Mouse (Mus musculus) urinary bladder, postnatal 36 days (tissue): Measurements from ENCODE around the gene Glra1.

Source experiments
- DNase-seq, 2 experiments: peaks; one replicate each; pipeline ENCODE4 v3.0.0; 2022; ENCODE audit warnings: low spot score in 2 of 2, mixed read lengths in 1 of 2

Gene Glra1

GRCm38 (mm10) chr11:55518806-55519674 lies 89.0 kb downstream of the Glra1 start:
- DNase-seq: peak; percentile 33 to 59

DNA sequence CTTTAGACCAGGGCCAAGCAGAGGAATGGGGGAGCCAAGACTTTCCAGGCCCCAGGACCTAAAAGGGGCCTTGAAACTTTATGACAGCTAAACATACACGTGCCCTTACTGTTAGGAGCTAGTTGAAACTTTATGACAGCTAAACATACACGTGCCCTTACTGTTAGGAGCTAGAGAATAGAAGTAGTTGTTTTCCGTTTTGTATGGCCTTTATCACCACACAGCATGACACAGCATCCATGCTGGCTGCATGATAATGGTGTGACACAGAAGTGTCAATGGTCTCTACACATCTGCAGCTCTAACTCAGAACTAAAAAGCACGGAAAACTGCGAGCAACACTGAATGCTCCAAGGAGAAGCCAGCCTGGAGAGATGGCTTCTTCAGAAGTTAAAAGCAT lies 90.3 kb downstream of the Glra1 start:
- no peak for DNase-seq

DNA sequence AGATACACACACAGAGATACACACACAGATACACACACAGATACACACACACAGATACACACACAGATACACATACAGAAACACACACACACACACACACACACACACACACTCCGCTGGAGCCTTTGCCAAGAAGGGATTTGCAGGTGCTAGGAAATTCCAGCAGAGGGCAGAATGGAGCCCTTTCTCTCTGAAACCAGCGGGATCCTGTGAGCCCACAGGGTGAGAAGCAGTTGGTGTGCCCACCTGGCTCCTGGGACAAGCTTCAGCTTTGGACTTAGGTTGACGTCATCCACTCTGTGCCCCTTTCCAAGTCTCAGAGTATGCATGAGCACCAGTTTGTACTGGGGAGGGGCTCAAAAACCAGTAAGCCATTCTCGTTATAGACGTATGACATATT lies 96.6 kb downstream of the Glra1 start:
- DNase-seq: no peak

- no peak for DNase-seq
Measured at GRCm38 (mm10) chr11:55505485-55505884, 102.5 kb downstream of the Glra1 start.

GRCm38 (mm10) chr11:55502886-55503285 lies 105.1 kb downstream of the Glra1 start:
- DNase-seq: no peak

DNA sequence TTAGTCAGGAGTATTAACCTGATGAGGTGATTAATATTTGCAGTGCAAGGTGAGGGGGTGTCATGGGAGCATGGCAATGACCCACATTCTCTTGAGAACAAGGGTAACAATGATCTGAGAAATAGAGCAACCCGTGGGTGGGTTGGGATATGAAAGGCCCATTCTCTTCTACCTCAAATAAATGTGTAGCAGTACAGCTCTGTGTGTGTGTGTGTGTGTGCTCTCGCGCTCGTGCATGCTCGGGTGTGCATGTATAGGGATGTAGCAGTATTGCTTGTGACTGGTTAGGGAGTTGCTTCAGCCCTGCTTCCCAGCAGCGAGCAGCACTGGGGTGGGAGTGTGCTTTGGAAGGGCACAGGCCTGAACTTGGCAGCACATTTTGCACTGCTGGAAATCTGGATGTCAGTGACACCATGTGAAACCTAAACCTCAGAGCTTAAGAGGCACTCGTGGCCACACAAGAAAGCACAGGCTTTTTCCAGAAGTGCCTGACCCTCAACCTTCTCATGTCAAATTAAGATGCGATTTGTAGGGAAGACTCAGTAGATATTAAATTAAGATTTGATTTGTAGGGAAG lies 106.0 kb downstream of the Glra1 start:
- no peak for DNase-seq

GRCm38 (mm10) chr11:55497885-55498284 lies 110.1 kb downstream of the Glra1 start:
- peak in 1 of 2 experiments; percentile 31 for DNase-seq

DNA sequence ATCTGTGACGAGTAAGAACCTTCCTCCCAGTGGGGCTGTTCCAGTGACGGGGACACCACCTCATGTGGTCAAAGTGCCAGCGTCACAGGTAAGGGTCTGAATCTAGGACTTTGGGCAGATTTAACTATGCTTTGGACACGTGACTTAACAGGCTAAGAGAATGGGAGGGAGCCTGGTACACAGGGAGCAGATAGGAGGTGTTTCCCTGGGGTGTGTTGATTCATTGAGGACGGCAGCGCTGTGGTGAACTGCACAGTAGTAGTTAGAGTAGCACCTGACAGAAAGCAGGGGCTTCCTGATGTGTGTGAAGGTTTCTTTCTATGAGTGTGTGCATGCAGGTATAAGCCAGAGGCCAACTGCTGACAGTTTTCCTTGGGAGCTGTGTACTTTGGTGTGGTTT lies 111.8 kb downstream of the Glra1 start:
- DNase-seq: no peak

GRCm38 (mm10) chr11:55485443-55485842 lies 122.6 kb downstream of the Glra1 start:
- no peak for DNase-seq

- no peak for DNase-seq
Measured at GRCm38 (mm10) chr11:55473219-55473618, 134.8 kb downstream of the Glra1 start.

- no peak for DNase-seq
Measured at GRCm38 (mm10) chr11:55471467-55471866, 136.5 kb downstream of the Glra1 start.

DNA sequence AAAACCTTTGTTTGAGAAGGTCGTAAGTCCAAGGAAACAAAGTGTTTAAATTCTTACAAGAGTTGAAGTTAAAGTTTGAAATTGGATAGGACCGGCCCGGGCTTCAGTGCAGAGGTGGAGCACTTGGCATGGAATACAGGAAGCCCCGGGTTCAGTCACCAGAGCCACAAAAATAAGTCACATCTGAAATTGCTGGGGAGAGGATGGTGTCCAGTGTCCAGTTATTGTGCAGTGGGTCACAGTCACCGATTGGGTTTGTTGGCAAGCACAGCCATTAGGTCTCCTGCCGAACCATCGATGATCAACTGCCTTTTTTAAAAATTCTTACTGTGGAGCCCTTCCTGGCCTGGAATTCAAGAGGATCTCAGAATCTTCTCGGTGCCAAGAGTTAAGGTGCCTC lies 137.2 kb downstream of the Glra1 start:
- no peak for DNase-seq

DNA sequence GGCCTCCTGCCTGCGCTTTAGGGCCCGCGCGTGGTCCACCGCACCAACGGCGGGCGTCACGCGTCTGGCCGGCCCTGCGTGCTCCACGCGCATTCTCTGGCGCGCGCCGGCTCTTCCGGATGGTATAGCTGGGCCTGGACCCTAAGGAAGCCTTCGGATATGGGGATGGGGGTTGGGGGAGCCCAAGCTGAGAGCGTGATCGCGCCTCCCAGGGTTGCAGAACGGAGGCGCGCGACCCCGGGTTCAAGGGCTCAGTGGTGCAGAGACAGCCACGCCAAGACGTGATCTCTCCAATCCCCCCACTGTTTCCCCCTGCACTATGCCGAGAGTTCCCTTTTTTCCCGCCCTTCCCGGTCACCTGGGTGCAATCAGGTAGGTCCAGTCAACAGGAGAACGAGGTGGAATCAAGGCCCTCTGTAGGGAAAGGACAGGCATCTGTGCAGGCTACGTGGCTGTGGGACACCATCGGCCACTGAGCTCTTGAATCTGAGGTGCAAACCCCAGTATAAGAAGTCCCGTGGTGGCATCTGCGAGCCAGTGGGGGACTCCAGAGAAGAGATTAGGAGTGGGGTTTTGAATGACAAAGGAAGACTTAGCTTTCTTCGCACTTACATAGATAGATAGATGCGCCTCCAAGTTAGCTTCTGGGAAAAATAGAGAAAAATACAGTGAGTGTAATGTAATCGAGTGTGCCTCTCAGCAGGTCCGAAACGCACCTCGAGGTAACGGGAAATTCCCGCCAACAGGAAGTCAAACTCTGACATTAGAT lies 137.9 kb downstream of the Glra1 start:
- DNase-seq: no peak

- peak; percentile 99 to 100 for DNase-seq
Measured at GRCm38 (mm10) chr11:55469048-55469843, 138.8 kb downstream of the Glra1 start, which contains the start of gene G3bp1. G3bp1 (plus strand) TSS chr11:55469685.

DNA sequence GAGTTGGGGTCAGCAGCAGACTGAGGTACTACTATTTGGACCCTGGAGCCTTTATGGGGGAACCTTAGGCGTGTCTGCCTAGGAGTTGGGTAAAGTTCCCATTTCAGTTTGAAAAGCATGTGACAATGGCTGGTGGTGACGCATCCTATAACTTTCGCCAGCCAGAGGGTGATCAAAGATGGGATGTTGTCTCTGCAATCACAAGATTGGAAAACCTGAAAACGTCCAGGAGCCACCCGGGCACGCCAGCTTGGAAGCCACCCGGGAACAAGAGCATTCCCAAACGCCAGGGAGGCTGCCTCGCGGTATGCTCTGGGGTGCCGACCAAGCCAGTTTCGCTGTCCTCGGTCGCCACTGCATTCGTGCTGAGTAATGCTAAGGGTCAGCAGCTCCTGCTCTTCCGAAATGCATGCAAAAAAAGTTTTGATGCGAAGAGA lies 139.4 kb downstream of the Glra1 start:
- DNase-seq: no peak

DNA sequence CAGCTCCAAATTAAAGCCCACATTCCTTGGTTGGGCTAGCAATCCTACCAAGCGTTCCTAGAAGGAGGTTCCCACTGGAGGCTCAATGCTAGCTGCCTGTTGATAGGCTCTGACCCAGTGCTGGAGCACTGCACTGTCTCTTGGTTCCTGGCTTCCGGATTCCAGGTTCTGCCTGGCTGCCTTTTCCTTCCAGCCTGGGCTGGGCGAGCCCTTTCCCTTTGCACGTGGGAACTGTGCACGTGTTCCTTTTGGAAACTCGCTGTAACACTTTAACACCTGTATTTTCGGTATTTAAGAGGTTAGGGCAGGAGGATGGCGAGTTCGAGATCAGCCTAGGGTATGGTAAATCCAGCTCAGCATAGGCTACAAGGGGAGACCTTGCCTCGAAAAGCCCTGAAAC lies 140.0 kb downstream of the Glra1 start:
- DNase-seq: no peak

GRCm38 (mm10) chr11:55465177-55465576 lies 142.8 kb downstream of the Glra1 start:
- DNase-seq: no peak

- DNase-seq: no peak
Measured at GRCm38 (mm10) chr11:55464707-55465106, 143.3 kb downstream of the Glra1 start.
